Mouse (Mus musculus) intestine, postnatal 0 days (tissue): ENCODE results near the gene Usb1. TPM values are rescaled to one million over a fixed set of nuclear protein-coding genes. Genes with fewer than 3 reads are reported as not detected.
A peak's percentile ranks its signal among the peaks of the same experiment; 100 is the strongest.

Experiments
- ATAC-seq: fragments of 200-750 bp; cut with Nextera tagmentation; 2 replicates; pipeline ENCODE4 v1.8.0; 2017; ENCODE audit warnings: mild to moderate bottlenecking, moderate TSS enrichment, moderate library complexity
- H3K27ac ChIP-seq: fragments of 300-500 bp; sonication (generic); 2 replicates; pipeline ENCODE4 v1.5.1; 2014; ENCODE audit warnings: mild to moderate bottlenecking, low read depth, low read length, moderate library complexity
- H3K27me3 ChIP-seq: fragments of 300-500 bp; sonication (generic); replicated peaks from 2 replicates; pipeline ENCODE4 v1.6.1; 2014; ENCODE audit warnings: low read length, mixed read lengths; ENCODE audit not compliant: control insufficient read depth, insufficient read depth
- H3K36me3 ChIP-seq: fragments of 300-500 bp; sonication (generic); 2 replicates; pipeline ENCODE4 v1.6.1; 2014; ENCODE audit warnings: mild to moderate bottlenecking, moderate library complexity; ENCODE audit not compliant: control insufficient read depth, insufficient read depth
- H3K4me1 ChIP-seq: fragments of 300-500 bp; sonication (generic); replicated peaks from 2 replicates; pipeline ENCODE4 v1.6.1; 2014; ENCODE audit warnings: antibody characterized with exemption, low read length, mixed read lengths; ENCODE audit not compliant: control insufficient read depth, insufficient read depth
- H3K4me2 ChIP-seq: fragments of 300-500 bp; sonication (generic); replicated peaks from 2 replicates; pipeline ENCODE4 v1.6.1; 2014; ENCODE audit warnings: low read depth, mild to moderate bottlenecking, moderate library complexity
- H3K4me3 ChIP-seq: fragments of 300-500 bp; sonication (generic); 2 replicates; pipeline ENCODE4 v1.5.1; 2014; ENCODE audit warnings: low read depth, low read length
- H3K9ac ChIP-seq: fragments of 300-500 bp; sonication (generic); 2 replicates; pipeline ENCODE4 v1.6.1; 2014; ENCODE audit warnings: mild to moderate bottlenecking, low read depth, low read length
- H3K9me3 ChIP-seq: fragments of 300-500 bp; sonication (generic); 2 replicates; pipeline ENCODE4 v1.6.1; 2016; ENCODE audit warnings: mixed run types; ENCODE audit not compliant: control insufficient read depth
- CTCF ChIP-seq: sonication (generic); IDR thresholded peaks from 2 replicates; pipeline ENCODE4 v1.5.1; 2016; ENCODE audit warnings: low read depth, mild to moderate bottlenecking, control low read depth, antibody characterized with exemption, moderate library complexity
- WGBS: fragments of 180-500 bp; shearing (Covaris S2); extraction: QIAGEN DNeasy Blood & Tissue Kit; methylation state at CpG from one replicate; pipeline ENCODE4 v1.1.7; 2014; 5-methylcytosine and 5-hydroxymethylcytosine counted together
- polyA plus RNA-seq: library from polyadenylated mRNA; unstranded; fragments of >200 nt; fragmentation: Nextera tagmentation; extraction: Ambion mirVana; gene quantifications from 2 replicates; pipeline ENCODE4 v1.2.1, GENCODE M21; 2015

The Usb1 gene
- polyA plus RNA-seq, 1 experiment from 2014 or later: 22.3 TPM

GRCm38 (mm10) chr8:95352871-95353866 lies 21.1 kb downstream of the Usb1 start:
- Histone ChIP-seq H3K27ac (peak overlapping the region; percentile 66), H3K4me1 (no peaks in the 10 kb centered on the region; the same call in 1 of the 2 replicates), H3K9me3 (no peaks in the 10 kb centered on the region), H3K4me3 (peak overlapping the region; percentile 68), H3K27me3 (no peaks in the 10 kb centered on the region), H3K36me3 (no peaks in the 10 kb centered on the region; the same call in 1 of the 2 replicates), H3K4me2 (peak overlapping the region; percentile 94), H3K9ac (peak overlapping the region; percentile 65)
- TF ChIP-seq CTCF: peak; percentile 25; the same call in 1 of the 2 replicates
- 4% methylated on average over 62 of the region's 62 CpGs for WGBS
- peak; percentile 44 for ATAC-seq

GRCm38 (mm10) chr8:95354606-95355005 lies 22.5 kb downstream of the Usb1 start:
- no peak for TF ChIP-seq CTCF
- WGBS: 96% methylated on average over 2 of the region's 2 CpGs
- Histone ChIP-seq H3K4me2 (no peak overlapping the region), H3K4me1 (peaks cover 6% of the 10 kb centered on the region), H3K4me3 (no peak overlapping the region), H3K9me3 (no peaks in the 10 kb centered on the region), H3K27me3 (no peaks in the 10 kb centered on the region), H3K9ac (no peak overlapping the region), H3K27ac (no peak overlapping the region), H3K36me3 (no peaks in the 10 kb centered on the region; the same call in 1 of the 2 replicates)
- ATAC-seq: no peak

DNA sequence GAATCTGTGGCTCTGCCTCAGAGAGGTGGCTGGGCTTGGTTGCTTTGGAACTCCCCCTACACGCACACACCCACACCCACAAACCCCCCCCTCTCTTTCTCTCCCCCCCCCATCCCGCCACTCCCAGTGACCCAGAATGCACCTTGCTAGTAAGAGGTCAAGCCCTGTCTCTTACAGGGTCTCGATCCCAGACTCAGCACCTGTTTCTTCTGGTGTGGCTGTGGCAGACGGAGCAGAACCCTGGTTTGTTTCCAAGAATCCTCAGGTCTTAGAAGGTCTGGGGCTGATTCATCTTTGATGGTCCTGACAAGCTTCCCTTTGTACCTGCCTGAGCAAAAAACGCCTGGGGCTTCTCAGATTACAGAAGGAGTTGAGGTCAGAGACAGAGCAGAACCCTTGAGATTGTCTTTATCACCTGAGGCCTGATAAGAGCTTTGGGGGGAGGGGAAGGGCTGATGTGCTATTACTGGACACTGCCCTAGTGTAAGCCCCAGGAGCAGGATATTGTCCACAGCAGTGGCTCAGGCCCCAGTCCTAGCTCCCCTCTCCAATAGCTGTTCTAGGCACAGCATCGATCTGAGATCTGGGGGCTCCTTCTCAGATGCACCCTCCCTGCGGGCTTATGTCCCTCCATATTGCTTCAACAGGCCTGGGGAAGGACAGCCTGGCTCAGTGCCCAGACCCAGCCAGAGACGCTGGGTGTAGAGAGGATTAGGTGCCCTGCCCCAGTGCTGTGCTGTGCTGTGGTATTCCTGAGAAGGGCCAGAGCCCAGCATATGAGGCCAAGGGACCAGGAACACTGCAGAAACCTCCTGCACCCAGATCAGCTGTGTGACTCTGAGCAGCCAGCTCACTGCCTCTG lies 26.7 kb downstream of the Usb1 start:
- 20% methylated on average over 7 of the region's 8 CpGs for WGBS
- H3K9ac ChIP-seq: no peak overlapping the region
- H3K27me3 ChIP-seq: no peaks in the 10 kb centered on the region
- peak overlapping the region; percentile 82 for H3K27ac ChIP-seq
- peak; percentile 57 for ATAC-seq
- peaks cover 6% of the 10 kb centered on the region; the same call in 1 of the 2 replicates for H3K4me1 ChIP-seq
- H3K9me3 ChIP-seq: no peaks in the 10 kb centered on the region
- H3K4me3 ChIP-seq: no peak overlapping the region
- H3K36me3 ChIP-seq: no peaks in the 10 kb centered on the region; the same call in 1 of the 2 replicates
- peak overlapping the region; percentile 30; the same call in 1 of the 2 replicates for H3K4me2 ChIP-seq
- no peak for TF ChIP-seq CTCF

- Histone ChIP-seq H3K9ac (no peak overlapping the region), H3K36me3 (no peaks in the 10 kb centered on the region), H3K27ac (peak overlapping the region; percentile 82), H3K27me3 (no peaks in the 10 kb centered on the region), H3K4me1 (peaks cover 6% of the 10 kb centered on the region; the same call in 1 of the 2 replicates), H3K4me2 (no peak overlapping the region), H3K9me3 (no peaks in the 10 kb centered on the region), H3K4me3 (no peak overlapping the region)
- 30% methylated on average over 7 of the region's 7 CpGs for WGBS
- TF ChIP-seq CTCF: no peak
- ATAC-seq: no peak
These were observed 28.3 kb downstream of the Usb1 start for GRCm38 (mm10) chr8:95360181-95361015.

DNA sequence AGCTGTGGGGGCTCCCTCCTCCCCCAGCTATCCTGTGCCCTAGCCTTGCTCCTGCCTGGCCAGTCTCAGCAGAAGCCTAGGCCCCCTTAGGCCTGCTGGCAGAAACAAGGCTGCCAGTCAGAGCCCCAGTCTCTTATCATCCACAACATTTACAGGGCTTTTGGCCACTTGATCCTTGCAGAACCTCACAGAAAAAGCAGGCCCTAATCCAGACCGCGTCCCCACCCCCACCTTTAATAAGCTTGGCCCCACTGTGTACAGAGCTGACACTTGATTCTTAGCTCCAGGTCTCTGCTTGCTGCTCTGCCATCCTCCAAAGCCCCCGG lies 28.9 kb downstream of the Usb1 start:
- no peak overlapping the region for H3K27ac ChIP-seq
- TF ChIP-seq CTCF: no peak
- no peak overlapping the region for H3K4me3 ChIP-seq
- no peaks in the 10 kb centered on the region for H3K27me3 ChIP-seq
- WGBS: 38% methylated on average over 3 of the region's 3 CpGs
- H3K4me2 ChIP-seq: no peak overlapping the region
- peaks cover 6% of the 10 kb centered on the region; the same call in 1 of the 2 replicates for H3K4me1 ChIP-seq
- ATAC-seq: no peak
- no peak overlapping the region for H3K9ac ChIP-seq
- H3K36me3 ChIP-seq: no peaks in the 10 kb centered on the region
- H3K9me3 ChIP-seq: no peaks in the 10 kb centered on the region
